Mouse (Mus musculus): ENCODE measurements around the gene Plekha6. TPM values are rescaled to one million over a fixed set of nuclear protein-coding genes. Genes with fewer than 3 reads are reported as not detected.
A peak's percentile ranks its signal among the peaks of the same experiment; 100 is the strongest.

Plekha6 gene
- total and polyA plus RNA-seq, 2 experiments from 2014 or later = 11.9 to 49.3 TPM

GRCm38 (mm10) chr1:133250761-133251160 lies 86.8 kb downstream of the Plekha6 start:
- Histone ChIP-seq H3K4me3 (ENCODE audit: low read depth, low read length) (no peak overlapping the region), H3K4me1 (ENCODE audit: insufficient read depth, low read length) (peaks cover 17% of the 10 kb centered on the region), H3K27ac (ENCODE audit: low read depth, low read length) (no peak overlapping the region), H3K27me3 (ENCODE audit: insufficient read depth, low read length) (no peaks in the 10 kb centered on the region), H3K4me2 (ENCODE audit: low read depth, low read length, poor library complexity, severe bottlenecking) (no peak overlapping the region), H3K9me3 (ENCODE audit: low read length) (no peaks in the 10 kb centered on the region), H3K36me3 (ENCODE audit: insufficient read depth, low read length) (no peaks in the 10 kb centered on the region), H3K9ac (replicated peaks; ENCODE audit: low read length, poor library complexity, severe bottlenecking) (no peak overlapping the region)
- DNase-seq (ENCODE audit: low spot score) = no peak
- TF ChIP-seq CTCF (IDR thresholded peaks at IDR 0.05) = no peak
- 91% methylated on average over 6 of the region's 6 CpGs for WGBS
- no peak for ATAC-seq (ENCODE audit: low FRiP score)

GRCm38 (mm10) chr1:133251625-133252034 lies 87.6 kb downstream of the Plekha6 start:
- ATAC-seq (ENCODE audit: low FRiP score) (no peak), DNase-seq (ENCODE audit: low spot score) (no peak)
- H3K4me1 ChIP-seq (ENCODE audit: insufficient read depth, low read length) = peaks cover 11% of the 10 kb centered on the region
- H3K9ac ChIP-seq (replicated peaks; ENCODE audit: low read length, poor library complexity, severe bottlenecking) = no peak overlapping the region
- H3K27ac ChIP-seq (ENCODE audit: low read depth, low read length) = no peak overlapping the region
- H3K27me3 ChIP-seq (ENCODE audit: insufficient read depth, low read length) = no peaks in the 10 kb centered on the region
- H3K36me3 ChIP-seq (ENCODE audit: insufficient read depth, low read length) = no peaks in the 10 kb centered on the region
- no peak overlapping the region for H3K4me2 ChIP-seq (ENCODE audit: low read depth, low read length, poor library complexity, severe bottlenecking)
- H3K9me3 ChIP-seq (ENCODE audit: low read length) = no peaks in the 10 kb centered on the region
- WGBS = 43% methylated on average over 5 of the region's 5 CpGs
- TF ChIP-seq CTCF (IDR thresholded peaks at IDR 0.05) = no peak
- no peak overlapping the region for H3K4me3 ChIP-seq (ENCODE audit: low read depth, low read length)

- ATAC-seq (ENCODE audit: low FRiP score) (no peak), DNase-seq (ENCODE audit: low spot score) (no peak)
- TF ChIP-seq CTCF (IDR thresholded peaks at IDR 0.05) = no peak
- H3K4me2 ChIP-seq (ENCODE audit: low read depth, low read length, poor library complexity, severe bottlenecking) = no peak overlapping the region
- H3K4me1 ChIP-seq (ENCODE audit: insufficient read depth, low read length) = peaks cover 11% of the 10 kb centered on the region
- H3K36me3 ChIP-seq (ENCODE audit: insufficient read depth, low read length) = no peaks in the 10 kb centered on the region
- H3K9ac ChIP-seq (replicated peaks; ENCODE audit: low read length, poor library complexity, severe bottlenecking) = no peak overlapping the region
- H3K4me3 ChIP-seq (ENCODE audit: low read depth, low read length) = no peak overlapping the region
- no peaks in the 10 kb centered on the region for H3K9me3 ChIP-seq (ENCODE audit: low read length)
- H3K27me3 ChIP-seq (ENCODE audit: insufficient read depth, low read length) = no peaks in the 10 kb centered on the region
- no peak overlapping the region for H3K27ac ChIP-seq (ENCODE audit: low read depth, low read length)
- 94% methylated on average over 3 of the region's 3 CpGs for whole genome bisulfite sequencing
These were observed 88.2 kb downstream of the Plekha6 start for GRCm38 (mm10) chr1:133252251-133252650.

GRCm38 (mm10) chr1:133252801-133253531 lies 89.0 kb downstream of the Plekha6 start:
- H3K9me3 ChIP-seq (ENCODE audit: low read length) = no peaks in the 10 kb centered on the region
- 48% methylated on average over 10 of the region's 10 CpGs for WGBS
- H3K4me1 ChIP-seq (ENCODE audit: insufficient read depth, low read length) = peaks cover 11% of the 10 kb centered on the region
- peak; percentile 43; the same call in 1 of the 2 replicates for ATAC-seq (ENCODE audit: low FRiP score)
- TF ChIP-seq CTCF (IDR thresholded peaks at IDR 0.05) = peak; percentile 31
- no peak overlapping the region for H3K4me3 ChIP-seq (ENCODE audit: low read depth, low read length)
- no peaks in the 10 kb centered on the region for H3K27me3 ChIP-seq (ENCODE audit: insufficient read depth, low read length)
- no peak overlapping the region for H3K4me2 ChIP-seq (ENCODE audit: low read depth, low read length, poor library complexity, severe bottlenecking)
- no peaks in the 10 kb centered on the region for H3K36me3 ChIP-seq (ENCODE audit: insufficient read depth, low read length)
- DNase-seq (ENCODE audit: low spot score) = no peak
- no peak overlapping the region for H3K9ac ChIP-seq (replicated peaks; ENCODE audit: low read length, poor library complexity, severe bottlenecking)
- H3K27ac ChIP-seq (ENCODE audit: low read depth, low read length) = no peak overlapping the region

GRCm38 (mm10) chr1:133253532-133253866 lies 89.5 kb downstream of the Plekha6 start:
- ATAC-seq (ENCODE audit: low FRiP score) (no peak), DNase-seq (ENCODE audit: low spot score) (no peak)
- Histone ChIP-seq H3K4me3 (ENCODE audit: low read depth, low read length) (no peak overlapping the region), H3K9me3 (ENCODE audit: low read length) (no peaks in the 10 kb centered on the region), H3K27me3 (ENCODE audit: insufficient read depth, low read length) (no peaks in the 10 kb centered on the region), H3K4me1 (ENCODE audit: insufficient read depth, low read length) (peaks cover 11% of the 10 kb centered on the region), H3K36me3 (ENCODE audit: insufficient read depth, low read length) (no peaks in the 10 kb centered on the region), H3K4me2 (ENCODE audit: low read depth, low read length, poor library complexity, severe bottlenecking) (no peak overlapping the region), H3K27ac (ENCODE audit: low read depth, low read length) (no peak overlapping the region), H3K9ac (replicated peaks; ENCODE audit: low read length, poor library complexity, severe bottlenecking) (no peak overlapping the region)
- WGBS = 33% methylated on average over 1 of the region's 1 CpGs
- TF ChIP-seq CTCF (IDR thresholded peaks at IDR 0.05) = no peak

GRCm38 (mm10) chr1:133254226-133254625 lies 90.2 kb downstream of the Plekha6 start:
- WGBS = 85% methylated on average over 6 of the region's 6 CpGs
- H3K4me1 ChIP-seq (ENCODE audit: insufficient read depth, low read length) = peaks cover 11% of the 10 kb centered on the region
- H3K9ac ChIP-seq (replicated peaks; ENCODE audit: low read length, poor library complexity, severe bottlenecking) = no peak overlapping the region
- DNase-seq (ENCODE audit: low spot score) (no peak), ATAC-seq (ENCODE audit: low FRiP score) (no peak)
- TF ChIP-seq CTCF (IDR thresholded peaks at IDR 0.05) = no peak
- H3K27ac ChIP-seq (ENCODE audit: low read depth, low read length) = no peak overlapping the region
- H3K4me2 ChIP-seq (ENCODE audit: low read depth, low read length, poor library complexity, severe bottlenecking) = no peak overlapping the region
- no peak overlapping the region for H3K4me3 ChIP-seq (ENCODE audit: low read depth, low read length)
- H3K27me3 ChIP-seq (ENCODE audit: insufficient read depth, low read length) = no peaks in the 10 kb centered on the region
- no peaks in the 10 kb centered on the region for H3K9me3 ChIP-seq (ENCODE audit: low read length)
- H3K36me3 ChIP-seq (ENCODE audit: insufficient read depth, low read length) = no peaks in the 10 kb centered on the region

Data from midbrain, postnatal 0 days (tissue).